Mouse (Mus musculus): Measurements from ENCODE around the gene Tmem251. TPM values are rescaled to one million over a fixed set of nuclear protein-coding genes. Genes with fewer than 3 reads are reported as not detected.

The Tmem251 gene
- total RNA-seq, 2 experiments from 2014 or later, result 5.7 to 6.0 TPM

- DNase-seq, result peak; percentile 17
Observed at GRCm38 (mm10) chr12:102757055-102757688, 13.6 kb downstream of the Tmem251 start.

- DNase-seq, result peak; percentile 98
Observed at GRCm38 (mm10) chr12:102757689-102758402, 14.3 kb downstream of the Tmem251 start, which contains the start of the genes Gm28051, Gon7 and Ubr7. Gm28051 (minus strand) TSS chr12:102757765. Gon7 (minus strand) TSS chr12:102757803. Ubr7 (plus strand) TSS chr12:102757967.

GRCm38 (mm10) chr12:102758403-102758756, 14.8 kb downstream of the Tmem251 start, which contains the start of gene Gm20604:
Gm20604 (minus strand) TSS chr12:102758672.
- DNase-seq, result no peak

- no peak for DNase-seq
Observed at GRCm38 (mm10) chr12:102758936-102759335, 15.4 kb downstream of the Tmem251 start.

- no peak for DNase-seq
Observed at GRCm38 (mm10) chr12:102761668-102762067, 18.1 kb downstream of the Tmem251 start.

- no peak for DNase-seq
Observed at GRCm38 (mm10) chr12:102763696-102764095, 20.1 kb downstream of the Tmem251 start.

GRCm38 (mm10) chr12:102769000-102769399, 25.4 kb downstream of the Tmem251 start:
- DNase-seq, result no peak

GRCm38 (mm10) chr12:102771601-102772000, 28.0 kb downstream of the Tmem251 start:
- DNase-seq, result no peak

- DNase-seq, result no peak
Observed at GRCm38 (mm10) chr12:102772676-102773075, 29.1 kb downstream of the Tmem251 start.

GRCm38 (mm10) chr12:102776035-102776434, 32.5 kb downstream of the Tmem251 start:
- no peak for DNase-seq

- DNase-seq, result no peak
Observed at GRCm38 (mm10) chr12:102778151-102778550, 34.6 kb downstream of the Tmem251 start.

- DNase-seq, result peak; percentile 19
Observed at GRCm38 (mm10) chr12:102779452-102779851, 35.9 kb downstream of the Tmem251 start.

- DNase-seq, result no peak
Observed at GRCm38 (mm10) chr12:102782841-102783240, 39.3 kb downstream of the Tmem251 start.

- DNase-seq, result no peak
Observed at GRCm38 (mm10) chr12:102784899-102785592, 41.5 kb downstream of the Tmem251 start.

GRCm38 (mm10) chr12:102785593-102785985, 42.0 kb downstream of the Tmem251 start:
- no peak for DNase-seq

GRCm38 (mm10) chr12:102787927-102788326, 44.4 kb downstream of the Tmem251 start:
- no peak for DNase-seq

Other genes with a start within 250 kb of the Tmem251 start
- gene Chga, start 188.8 kb upstream of the Tmem251 start, total RNA-seq (2021), result under 1 TPM in 1 of 2 experiments, not detected in 1; 0.18 TPM
- 1 to 10 TPM; 7.5 to 7.9 TPM for gene Itpk1, start 38.8 kb upstream of the Tmem251 start, total RNA-seq (2021)
- 10 to 100 TPM in 1 of 2 experiments, 1 to 10 TPM in 1; 8.2 to 11.4 TPM for gene Moap1, start 101 bp upstream of the Tmem251 start, total RNA-seq (2021)
- not detected for gene Gm28051, start 14.0 kb downstream of the Tmem251 start, total RNA-seq (2021)
- 10 to 100 TPM; 13.0 to 13.5 TPM for gene Gon7, start 14.0 kb downstream of the Tmem251 start, total RNA-seq (2021)
- 10 to 100 TPM; 37.3 to 39.1 TPM for gene Ubr7, start 14.2 kb downstream of the Tmem251 start, total RNA-seq (2021)
- gene Gm20604, start 14.9 kb downstream of the Tmem251 start, total RNA-seq (2021), result 1 to 10 TPM; 6.5 to 7.1 TPM
- gene Btbd7, start 134.7 kb downstream of the Tmem251 start, total RNA-seq (2021), result 10 to 100 TPM; 34.6 to 35.0 TPM
- gene Cox8c, start 155.6 kb downstream of the Tmem251 start, total RNA-seq (2021), result not detected
- gene Unc79, start 205.1 kb downstream of the Tmem251 start, total RNA-seq (2021), result under 1 TPM; 0.17 to 0.29 TPM